Mouse (Mus musculus): ENCODE measurements around the gene Rad51b. TPM values are rescaled to one million over a fixed set of nuclear protein-coding genes. Genes with fewer than 3 reads are reported as not detected.

Rad51b gene
- polyA plus RNA-seq, 1 experiment from 2014 or later, result 8.9 TPM

GRCm38 (mm10) chr12:79560893-79561292, 263.8 kb downstream of the Rad51b start:
- peak; percentile 46; the same call in 1 of the 2 replicates for ATAC-seq (ENCODE audit: low FRiP score, low TSS enrichment)
- Histone ChIP-seq H3K4me1 (ENCODE audit: insufficient read depth, low read length) (peaks cover 18% of the 10 kb centered on the region), H3K9me3 (ENCODE audit: low read length) (no peaks in the 10 kb centered on the region), H3K36me3 (ENCODE audit: insufficient read depth, low read length) (no peaks in the 10 kb centered on the region), H3K4me2 (replicated peaks; ENCODE audit: low read depth, low read length) (no peak overlapping the region), H3K4me3 (ENCODE audit: low read length) (no peak overlapping the region), H3K27ac (ENCODE audit: low read length) (no peak overlapping the region), H3K27me3 (ENCODE audit: insufficient read depth, low read length) (no peaks in the 10 kb centered on the region), H3K9ac (replicated peaks; ENCODE audit: low read length) (no peak overlapping the region)
- WGBS, result 64% methylated on average over 4 of the region's 4 CpGs

- Histone ChIP-seq H3K4me2 (replicated peaks; ENCODE audit: low read depth, low read length) (no peak overlapping the region), H3K36me3 (ENCODE audit: insufficient read depth, low read length) (no peaks in the 10 kb centered on the region), H3K27ac (ENCODE audit: low read length) (peak overlapping the region; percentile 88), H3K4me1 (ENCODE audit: insufficient read depth, low read length) (peaks cover 12% of the 10 kb centered on the region), H3K4me3 (ENCODE audit: low read length) (no peak overlapping the region), H3K9ac (replicated peaks; ENCODE audit: low read length) (no peak overlapping the region), H3K9me3 (ENCODE audit: low read length) (peaks cover 4% of the 10 kb centered on the region), H3K27me3 (ENCODE audit: insufficient read depth, low read length) (no peaks in the 10 kb centered on the region)
- peak; percentile 93 for ATAC-seq (ENCODE audit: low FRiP score, low TSS enrichment)
- WGBS, result 30% methylated on average over 6 of the region's 6 CpGs
Observed at GRCm38 (mm10) chr12:79574159-79575040, 277.3 kb downstream of the Rad51b start.

- Histone ChIP-seq H3K4me2 (replicated peaks; ENCODE audit: low read depth, low read length) (no peak overlapping the region), H3K4me3 (ENCODE audit: low read length) (no peak overlapping the region), H3K9ac (replicated peaks; ENCODE audit: low read length) (no peak overlapping the region), H3K36me3 (ENCODE audit: insufficient read depth, low read length) (no peaks in the 10 kb centered on the region), H3K9me3 (ENCODE audit: low read length) (peaks cover 4% of the 10 kb centered on the region), H3K27me3 (ENCODE audit: insufficient read depth, low read length) (no peaks in the 10 kb centered on the region), H3K27ac (ENCODE audit: low read length) (peak overlapping the region; percentile 88), H3K4me1 (ENCODE audit: insufficient read depth, low read length) (peaks cover 12% of the 10 kb centered on the region)
- peak; percentile 50; the same call in 1 of the 2 replicates for ATAC-seq (ENCODE audit: low FRiP score, low TSS enrichment)
- 45% methylated on average over 7 of the region's 7 CpGs for WGBS
Observed at GRCm38 (mm10) chr12:79575041-79575541, 278.0 kb downstream of the Rad51b start.

GRCm38 (mm10) chr12:79577525-79577924, 280.4 kb downstream of the Rad51b start:
- Histone ChIP-seq H3K27ac (ENCODE audit: low read length) (no peak overlapping the region), H3K4me3 (ENCODE audit: low read length) (no peak overlapping the region), H3K9ac (replicated peaks; ENCODE audit: low read length) (no peak overlapping the region), H3K4me2 (replicated peaks; ENCODE audit: low read depth, low read length) (no peak overlapping the region), H3K4me1 (ENCODE audit: insufficient read depth, low read length) (peaks cover 12% of the 10 kb centered on the region), H3K27me3 (ENCODE audit: insufficient read depth, low read length) (no peaks in the 10 kb centered on the region), H3K9me3 (ENCODE audit: low read length) (no peaks in the 10 kb centered on the region), H3K36me3 (ENCODE audit: insufficient read depth, low read length) (no peaks in the 10 kb centered on the region)
- no peak for ATAC-seq (ENCODE audit: low FRiP score, low TSS enrichment)
- 90% methylated on average over 2 of the region's 2 CpGs for WGBS

GRCm38 (mm10) chr12:79579018-79579585, 282.0 kb downstream of the Rad51b start:
- Histone ChIP-seq H3K9me3 (ENCODE audit: low read length) (no peaks in the 10 kb centered on the region), H3K27ac (ENCODE audit: low read length) (0 out of 2 replicates have a peak overlapping the region, but pooled peaks have one; percentile 24), H3K4me1 (ENCODE audit: insufficient read depth, low read length) (peaks cover 10% of the 10 kb centered on the region), H3K4me3 (ENCODE audit: low read length) (no peak overlapping the region), H3K4me2 (replicated peaks; ENCODE audit: low read depth, low read length) (no peak overlapping the region), H3K27me3 (ENCODE audit: insufficient read depth, low read length) (no peaks in the 10 kb centered on the region), H3K9ac (replicated peaks; ENCODE audit: low read length) (no peak overlapping the region), H3K36me3 (ENCODE audit: insufficient read depth, low read length) (no peaks in the 10 kb centered on the region)
- no peak for ATAC-seq (ENCODE audit: low FRiP score, low TSS enrichment)
- 54% methylated on average over 6 of the region's 6 CpGs for WGBS

GRCm38 (mm10) chr12:79579837-79580236, 282.8 kb downstream of the Rad51b start:
- Histone ChIP-seq H3K27me3 (ENCODE audit: insufficient read depth, low read length) (no peaks in the 10 kb centered on the region), H3K4me3 (ENCODE audit: low read length) (no peak overlapping the region), H3K9ac (replicated peaks; ENCODE audit: low read length) (no peak overlapping the region), H3K27ac (ENCODE audit: low read length) (no peak overlapping the region), H3K36me3 (ENCODE audit: insufficient read depth, low read length) (no peaks in the 10 kb centered on the region), H3K9me3 (ENCODE audit: low read length) (no peaks in the 10 kb centered on the region), H3K4me2 (replicated peaks; ENCODE audit: low read depth, low read length) (no peak overlapping the region), H3K4me1 (ENCODE audit: insufficient read depth, low read length) (0 out of 2 replicates have a peak, but pooled peaks cover 3% of the 10 kb centered on the region)
- WGBS, result 90% methylated on average over 6 of the region's 6 CpGs
- no peak for ATAC-seq (ENCODE audit: low FRiP score, low TSS enrichment)

- no peak overlapping the region for H3K9ac ChIP-seq (replicated peaks; ENCODE audit: low read length)
- WGBS, result 73% methylated on average over 6 of the region's 6 CpGs
- no peak overlapping the region for H3K4me3 ChIP-seq (ENCODE audit: low read length)
- ATAC-seq (ENCODE audit: low FRiP score, low TSS enrichment), result peak; percentile 42; the same call in 1 of the 2 replicates
- no peaks in the 10 kb centered on the region for H3K9me3 ChIP-seq (ENCODE audit: low read length)
- H3K4me1 ChIP-seq (ENCODE audit: insufficient read depth, low read length), result no peaks in the 10 kb centered on the region
- no peaks in the 10 kb centered on the region for H3K36me3 ChIP-seq (ENCODE audit: insufficient read depth, low read length)
- no peak overlapping the region for H3K4me2 ChIP-seq (replicated peaks; ENCODE audit: low read depth, low read length)
- no peaks in the 10 kb centered on the region for H3K27me3 ChIP-seq (ENCODE audit: insufficient read depth, low read length)
- H3K27ac ChIP-seq (ENCODE audit: low read length), result peak overlapping the region; percentile 65
Observed at GRCm38 (mm10) chr12:79584556-79585307, 287.6 kb downstream of the Rad51b start.

GRCm38 (mm10) chr12:79585336-79585735, 288.3 kb downstream of the Rad51b start:
- 94% methylated on average over 2 of the region's 2 CpGs for WGBS
- no peaks in the 10 kb centered on the region for H3K27me3 ChIP-seq (ENCODE audit: insufficient read depth, low read length)
- no peak overlapping the region for H3K4me3 ChIP-seq (ENCODE audit: low read length)
- no peaks in the 10 kb centered on the region for H3K4me1 ChIP-seq (ENCODE audit: insufficient read depth, low read length)
- H3K9me3 ChIP-seq (ENCODE audit: low read length), result no peaks in the 10 kb centered on the region
- no peak overlapping the region for H3K9ac ChIP-seq (replicated peaks; ENCODE audit: low read length)
- no peak overlapping the region for H3K4me2 ChIP-seq (replicated peaks; ENCODE audit: low read depth, low read length)
- no peak overlapping the region for H3K27ac ChIP-seq (ENCODE audit: low read length)
- H3K36me3 ChIP-seq (ENCODE audit: insufficient read depth, low read length), result no peaks in the 10 kb centered on the region
- no peak for ATAC-seq (ENCODE audit: low FRiP score, low TSS enrichment)

GRCm38 (mm10) chr12:79588831-79589230, 291.7 kb downstream of the Rad51b start:
- ATAC-seq (ENCODE audit: low FRiP score, low TSS enrichment), result no peak
- Histone ChIP-seq H3K9me3 (ENCODE audit: low read length) (no peaks in the 10 kb centered on the region), H3K4me2 (replicated peaks; ENCODE audit: low read depth, low read length) (no peak overlapping the region), H3K4me1 (ENCODE audit: insufficient read depth, low read length) (0 out of 2 replicates have a peak, but pooled peaks cover 4% of the 10 kb centered on the region), H3K36me3 (ENCODE audit: insufficient read depth, low read length) (no peaks in the 10 kb centered on the region), H3K4me3 (ENCODE audit: low read length) (no peak overlapping the region), H3K27ac (ENCODE audit: low read length) (no peak overlapping the region), H3K9ac (replicated peaks; ENCODE audit: low read length) (no peak overlapping the region), H3K27me3 (ENCODE audit: insufficient read depth, low read length) (no peaks in the 10 kb centered on the region)
- WGBS, result 96% methylated on average over 4 of the region's 4 CpGs
